Mouse (Mus musculus) thymus, postnatal 0 days (tissue): ENCODE results near the gene Emc4. TPM values are rescaled to one million over a fixed set of nuclear protein-coding genes. Genes with fewer than 3 reads are reported as not detected.

Experiments used
- DNase-seq: peaks from one replicate; pipeline ENCODE4 v3.0.0-alpha.2; 2015; ENCODE audit warnings: low spot score
- polyA plus RNA-seq: library from polyadenylated mRNA; unstranded; fragments of >200 nt; fragmentation: Nextera tagmentation; extraction: Ambion mirVana; gene quantifications from 2 replicates; pipeline ENCODE4 v1.2.1, GENCODE M21; 2015

Emc4 gene
- polyA plus RNA-seq = 123 and 127 TPM in 2 replicates

DNA sequence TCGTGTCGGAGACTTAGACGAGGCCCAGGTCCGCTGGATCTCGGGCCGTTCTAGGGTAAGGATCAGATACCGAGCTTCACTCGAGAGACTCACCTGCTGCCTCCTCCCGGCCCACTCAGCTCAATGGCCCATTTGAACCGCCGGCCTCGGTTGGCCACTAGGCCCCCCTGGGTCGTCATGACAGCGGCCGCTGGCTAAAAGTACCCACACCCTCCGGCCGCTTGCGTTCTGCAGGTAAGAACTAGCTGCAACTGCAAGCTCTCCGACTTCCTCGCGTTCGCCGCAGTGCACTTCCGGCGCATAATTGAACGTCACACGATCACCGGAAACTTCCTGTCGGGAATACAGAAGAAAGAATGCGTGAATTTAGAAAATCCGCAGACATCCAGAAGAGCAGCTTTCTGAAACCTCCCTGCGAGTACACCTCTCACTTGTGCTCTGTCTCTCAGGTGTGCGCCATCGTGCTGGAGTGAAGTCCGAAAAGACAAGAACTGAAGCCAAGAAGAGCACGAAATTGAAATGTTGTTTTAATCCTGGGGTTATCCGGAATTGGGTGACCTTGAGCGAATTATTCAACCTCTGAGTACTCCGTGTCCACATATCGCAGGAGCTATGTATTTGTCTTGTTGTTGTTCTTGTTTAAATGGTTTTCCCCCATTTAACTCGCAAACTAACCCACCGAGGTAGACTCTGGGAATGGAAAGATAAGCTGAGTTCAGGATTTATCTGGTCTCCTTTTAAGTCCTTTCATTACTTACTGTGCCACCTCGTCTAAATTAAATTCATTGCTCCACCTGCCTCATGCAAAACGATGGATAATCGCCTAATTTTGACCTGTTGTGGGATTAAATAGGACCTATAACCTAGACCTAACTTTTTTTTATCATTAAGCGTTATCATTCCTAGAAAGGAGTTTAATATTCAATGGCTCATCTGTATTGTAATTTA is at the start of gene Emc4:
Gene Emc4 (minus strand): TSS at position 302 of the 948 bp plus-strand sequence.
- peak; percentile 90 for DNase-seq

- no peak for DNase-seq
Observed at GRCm38 (mm10) chr2:112407030-112407429, 39.2 kb upstream of the Emc4 start.

- DNase-seq = no peak
Observed at GRCm38 (mm10) chr2:112396649-112397048, 28.8 kb upstream of the Emc4 start.

- no peak for DNase-seq
Observed at GRCm38 (mm10) chr2:112393958-112394357, 26.1 kb upstream of the Emc4 start.

- no peak for DNase-seq
Observed at GRCm38 (mm10) chr2:112392689-112393088, 24.9 kb upstream of the Emc4 start.

GRCm38 (mm10) chr2:112391346-112392000 is 23.6 kb upstream of the Emc4 start:
- no peak for DNase-seq

GRCm38 (mm10) chr2:112390843-112391242 is 23.0 kb upstream of the Emc4 start:
- DNase-seq = no peak

DNA sequence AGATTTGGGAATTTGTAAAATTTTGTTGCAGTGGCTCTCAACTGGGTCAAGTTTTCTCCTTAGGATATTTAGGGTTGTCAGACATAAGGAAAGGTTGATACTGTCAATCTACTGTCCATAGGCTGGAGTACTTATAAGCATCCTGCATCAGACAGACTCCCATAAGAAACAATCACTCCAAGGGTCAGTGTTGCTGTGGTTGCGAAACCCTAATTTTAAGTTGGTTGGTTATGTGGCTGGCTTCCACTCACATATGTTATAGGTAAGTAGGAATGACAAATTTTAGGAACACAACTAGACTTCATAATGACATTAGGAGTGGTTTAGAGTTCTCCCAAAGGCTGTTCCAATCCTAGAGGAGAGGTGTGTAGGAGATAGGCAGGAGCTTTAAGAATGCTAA is 13.4 kb upstream of the Emc4 start:
- no peak for DNase-seq

DNA sequence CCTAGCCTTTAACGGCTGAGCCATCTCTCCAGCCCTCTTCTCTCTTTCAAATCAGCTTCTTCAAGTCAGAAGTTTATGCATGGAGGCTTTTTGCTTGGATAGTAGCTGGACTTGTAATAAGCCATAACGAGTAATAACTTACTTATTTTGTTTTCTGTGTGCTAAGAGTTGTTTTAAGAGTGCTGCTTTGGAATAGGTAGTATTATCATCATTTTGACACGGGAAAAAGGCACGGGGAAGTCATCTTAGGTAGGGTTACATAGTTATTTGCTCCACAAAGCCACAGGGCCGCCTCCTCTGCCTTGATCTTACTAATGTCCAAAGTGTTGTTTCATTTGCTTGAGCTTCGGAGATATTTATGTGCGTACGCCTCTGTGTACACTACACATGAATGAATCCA is 12.3 kb upstream of the Emc4 start:
- DNase-seq = no peak

- DNase-seq = peak; percentile 95
Observed at GRCm38 (mm10) chr2:112378973-112379898, 11.4 kb upstream of the Emc4 start, which contains the start of gene Katnbl1. Gene Katnbl1, plus strand, starts transcription at chr2:112379211.

GRCm38 (mm10) chr2:112374610-112375009 is 6.8 kb upstream of the Emc4 start:
- DNase-seq = no peak

GRCm38 (mm10) chr2:112373141-112373540 is 5.3 kb upstream of the Emc4 start:
- DNase-seq = no peak

DNA sequence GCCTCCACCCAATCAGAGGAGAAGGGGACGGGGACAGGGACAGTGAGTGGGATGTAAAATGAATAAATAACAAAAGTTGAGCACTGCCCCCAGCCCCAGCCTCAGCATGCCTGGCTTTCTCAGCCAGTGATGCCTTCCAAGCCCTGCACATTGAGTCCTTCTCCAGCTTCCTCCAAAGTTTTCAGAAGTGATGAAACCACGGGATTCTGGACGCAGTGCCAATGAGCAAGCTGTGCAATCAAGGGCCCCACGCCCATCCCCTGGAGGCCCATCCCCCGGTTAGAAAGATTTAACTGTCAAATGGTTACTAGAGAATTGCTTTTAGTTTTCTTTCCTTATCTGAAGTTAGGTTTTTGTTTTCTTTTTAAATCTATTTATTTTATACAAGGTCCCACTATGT is 2.1 kb upstream of the Emc4 start:
- DNase-seq = no peak

- peak; percentile 1 for DNase-seq
Observed at GRCm38 (mm10) chr2:112367222-112367621, 605 bp downstream of the Emc4 start.

GRCm38 (mm10) chr2:112360781-112361169 is 7.1 kb downstream of the Emc4 start:
- no peak for DNase-seq

- DNase-seq = no peak
Observed at GRCm38 (mm10) chr2:112360012-112360780, 7.6 kb downstream of the Emc4 start.

GRCm38 (mm10) chr2:112359611-112360010 is 8.2 kb downstream of the Emc4 start:
- no peak for DNase-seq

GRCm38 (mm10) chr2:112353685-112354455 is 14.0 kb downstream of the Emc4 start:
- no peak for DNase-seq

DNA sequence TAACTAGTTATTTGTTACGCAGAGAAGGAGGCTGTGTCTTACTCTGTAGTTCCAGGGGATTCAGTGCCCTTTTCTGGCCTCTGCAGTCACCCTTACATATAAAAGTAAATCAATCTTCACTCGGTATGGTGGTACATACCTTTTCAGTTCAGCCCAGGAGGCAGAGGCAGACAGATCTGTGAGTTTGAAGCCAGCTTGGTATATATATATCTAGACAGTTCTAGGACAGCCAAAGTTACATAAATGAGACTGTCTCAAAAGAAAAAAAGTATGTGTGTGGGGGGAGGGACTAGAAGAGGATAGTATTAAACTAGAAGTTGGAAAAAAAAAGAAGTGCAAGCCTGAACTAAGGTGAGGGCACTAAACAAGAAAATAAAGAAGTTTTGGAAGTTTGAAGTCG is 19.6 kb downstream of the Emc4 start:
- no peak for DNase-seq

- DNase-seq = no peak
Observed at GRCm38 (mm10) chr2:112341117-112341516, 26.7 kb downstream of the Emc4 start.
